Mouse (Mus musculus) gastrocnemius, postnatal 14 days (tissue): ENCODE results near the gene Pls3. TPM values are rescaled to one million over a fixed set of nuclear protein-coding genes. Genes with fewer than 3 reads are reported as not detected.

Experiments used
- DNase-seq: peaks from one replicate; pipeline ENCODE4 v3.0.0; 2021; ENCODE audit warnings: mixed read lengths
- intact Hi-C: fragments of 180-260 bp; cut with DNase I; formaldehyde crosslinking; loops from one replicate; pipeline ENCODE4 v1.15.1; 2025; ENCODE audit warnings: low total_unique reads
- long read RNA-seq, 2 experiments: library from polyadenylated mRNA; stranded (forward); transcript quantifications; one replicate each; pipeline ENCODE4 v2.0.0; 2021
- total RNA-seq, 2 experiments: library from RNA; stranded (reverse); gene quantifications; 2 replicates each; pipeline ENCODE4 v1.2.3; 2021

Gene Pls3
- 10 to 100 TPM; 31.2 to 38.5 TPM for total RNA-seq
- long read RNA-seq, experiment 1, transcript Pls3-204 (16 exons, 3,149 nt) = major isoform, 34 of 43 reads
- long read RNA-seq, experiment 1, partial matches to known transcripts = 2 of 43 reads
- long read RNA-seq, experiment 1, other reads (novel, unspliced or antisense) = 5 of 43 reads
- long read RNA-seq, experiment 2, transcript Pls3-204 (16 exons, 3,149 nt) = major isoform, 51 of 58 reads
- long read RNA-seq, experiment 2, partial matches to known transcripts = 0 of 58 reads
- long read RNA-seq, experiment 2, other reads (novel, unspliced or antisense) = 4 of 58 reads

- peak; percentile 87 for DNase-seq
- intact Hi-C loops = no loop called here
These were observed at the start of gene Pls3 for GRCm38 (mm10) chrX:75874332-75875291. Gene Pls3 (minus strand): TSS chrX:75875182.

- intact Hi-C loops = no loop called here
- no peak for DNase-seq
These were observed 20.7 kb upstream of the Pls3 start for GRCm38 (mm10) chrX:75895716-75896115.

GRCm38 (mm10) chrX:75875566-75875965, 584 bp upstream of the Pls3 start:
- DNase-seq = no peak

GRCm38 (mm10) chrX:75873813-75874212, 1.2 kb downstream of the Pls3 start:
- intact Hi-C loops = no loop called here
- peak; percentile 42 for DNase-seq

More at GRCm38 (mm10) chrX:75875566-75875965, 584 bp upstream of the Pls3 start:
- intact Hi-C loops = no loop called here

GRCm38 (mm10) chrX:75873253-75873652, 1.7 kb downstream of the Pls3 start:
- DNase-seq = no peak
- intact Hi-C loops = no loop called here

GRCm38 (mm10) chrX:75871855-75872254, 3.1 kb downstream of the Pls3 start:
- intact Hi-C loops = no loop called here
- no peak for DNase-seq

GRCm38 (mm10) chrX:75861715-75862114, 13.3 kb downstream of the Pls3 start:
- DNase-seq = no peak
- intact Hi-C loops = no loop called here

GRCm38 (mm10) chrX:75854294-75854693, 20.7 kb downstream of the Pls3 start:
- no peak for DNase-seq
- intact Hi-C loops = no loop called here

GRCm38 (mm10) chrX:75844290-75844689, 30.7 kb downstream of the Pls3 start:
- DNase-seq = no peak
- intact Hi-C loops = no loop called here

GRCm38 (mm10) chrX:75842835-75843234, 32.1 kb downstream of the Pls3 start:
- intact Hi-C loops = no loop called here
- DNase-seq = no peak

- intact Hi-C loops = no loop called here
These were observed 32.9 kb downstream of the Pls3 start for GRCm38 (mm10) chrX:75842120-75842519.

GRCm38 (mm10) chrX:75840263-75840662, 34.7 kb downstream of the Pls3 start:
- DNase-seq = no peak
- intact Hi-C loops = no loop called here

More at GRCm38 (mm10) chrX:75842120-75842519, 32.9 kb downstream of the Pls3 start:
- no peak for DNase-seq

- DNase-seq = no peak
- intact Hi-C loops = no loop called here
These were observed 40.1 kb downstream of the Pls3 start for GRCm38 (mm10) chrX:75834836-75835235.

GRCm38 (mm10) chrX:75834286-75834685, 40.7 kb downstream of the Pls3 start:
- no peak for DNase-seq
- intact Hi-C loops = no loop called here

GRCm38 (mm10) chrX:75833006-75833641, 41.9 kb downstream of the Pls3 start:
- intact Hi-C loops = no loop called here
- DNase-seq = no peak

- intact Hi-C loops = no loop called here
- no peak for DNase-seq
These were observed 45.1 kb downstream of the Pls3 start for GRCm38 (mm10) chrX:75829867-75830255.

- DNase-seq = no peak
- intact Hi-C loops = no loop called here
These were observed 45.6 kb downstream of the Pls3 start for GRCm38 (mm10) chrX:75829240-75829866.

- intact Hi-C loops = no loop called here
- no peak for DNase-seq
These were observed 56.2 kb downstream of the Pls3 start for GRCm38 (mm10) chrX:75818647-75819271.

GRCm38 (mm10) chrX:75814958-75815357, 60.0 kb downstream of the Pls3 start:
- DNase-seq = no peak
- intact Hi-C loops = no loop called here
